Mouse (Mus musculus) CH12.LX (cell line): ENCODE data around the gene Plekhm1.

Experiments
- CHD2 ChIP-seq: IDR thresholded peaks from 2 replicates; pipeline ENCODE4 v1.6.1; 2011; ENCODE audit warnings: low read length, improper control_type of control experiment
- CTCF ChIP-seq, 2 experiments: IDR thresholded peaks in 1 of 2; conservative IDR thresholded peaks in 1 of 2; 2 replicates each; pipeline ENCODE4 v1.5.1; 2011 to 2012; ENCODE audit warnings: low read depth in 2 of 2, low read length in 2 of 2, improper control_type of control experiment in 1 of 2, inconsistent platforms in 1 of 2, mild to moderate bottlenecking in 1 of 2, moderate library complexity in 1 of 2
- EP300 ChIP-seq: IDR thresholded peaks from 2 replicates; pipeline ENCODE4 v1.6.1; 2011; ENCODE audit warnings: low read length, improper control_type of control experiment
- ETS1 ChIP-seq: conservative IDR thresholded peaks from 2 replicates; pipeline ENCODE4 v1.6.1; 2012; ENCODE audit warnings: low read depth, mild to moderate bottlenecking, inconsistent platforms, low read length, improper control_type of control experiment, moderate library complexity
- HCFC1 ChIP-seq: IDR thresholded peaks from 2 replicates; pipeline ENCODE4 v1.6.1; 2012; ENCODE audit warnings: low read depth, mild to moderate bottlenecking, inconsistent platforms, low read length, improper control_type of control experiment
- IRF4 ChIP-seq: IDR thresholded peaks from 2 replicates; pipeline ENCODE4 v1.6.1; 2014; ENCODE audit warnings: low read depth, mild to moderate bottlenecking, inconsistent platforms, low read length, improper control_type of control experiment
- MAZ ChIP-seq: IDR thresholded peaks from 2 replicates; pipeline ENCODE4 v1.6.1; 2012; ENCODE audit warnings: low read depth, mild to moderate bottlenecking, inconsistent platforms, low read length, improper control_type of control experiment, moderate library complexity
- MYC ChIP-seq: IDR thresholded peaks from 2 replicates; pipeline ENCODE4 v1.6.1; 2011; ENCODE audit warnings: low read depth, mild to moderate bottlenecking, improper control_type of control experiment, low read length
- POLR2A ChIP-seq: IDR thresholded peaks from 2 replicates; pipeline ENCODE4 v1.6.1; 2011; ENCODE audit warnings: low read depth, mild to moderate bottlenecking, improper control_type of control experiment, low read length
- POLR2AphosphoS2 ChIP-seq: IDR thresholded peaks from 2 replicates; pipeline ENCODE4 v1.6.1; 2011; ENCODE audit warnings: low read depth, low read length, improper control_type of control experiment
- RAD21 ChIP-seq: IDR thresholded peaks from 2 replicates; pipeline ENCODE4 v1.6.1; 2011; ENCODE audit warnings: low read depth, mild to moderate bottlenecking, low read length, improper control_type of control experiment, moderate library complexity
- UBTF ChIP-seq: IDR thresholded peaks from 2 replicates; pipeline ENCODE4 v1.6.1; 2012; ENCODE audit warnings: low read depth, mild to moderate bottlenecking, inconsistent platforms, low read length, improper control_type of control experiment, moderate library complexity
- USF2 ChIP-seq: conservative IDR thresholded peaks from 2 replicates; pipeline ENCODE4 v1.6.1; 2011; ENCODE audit warnings: low read depth, low read length, improper control_type of control experiment
- ZC3H11A ChIP-seq: IDR thresholded peaks from 2 replicates; pipeline ENCODE4 v1.6.1; 2012; ENCODE audit warnings: low read depth, mild to moderate bottlenecking, inconsistent platforms, low read length, improper control_type of control experiment

DNA sequence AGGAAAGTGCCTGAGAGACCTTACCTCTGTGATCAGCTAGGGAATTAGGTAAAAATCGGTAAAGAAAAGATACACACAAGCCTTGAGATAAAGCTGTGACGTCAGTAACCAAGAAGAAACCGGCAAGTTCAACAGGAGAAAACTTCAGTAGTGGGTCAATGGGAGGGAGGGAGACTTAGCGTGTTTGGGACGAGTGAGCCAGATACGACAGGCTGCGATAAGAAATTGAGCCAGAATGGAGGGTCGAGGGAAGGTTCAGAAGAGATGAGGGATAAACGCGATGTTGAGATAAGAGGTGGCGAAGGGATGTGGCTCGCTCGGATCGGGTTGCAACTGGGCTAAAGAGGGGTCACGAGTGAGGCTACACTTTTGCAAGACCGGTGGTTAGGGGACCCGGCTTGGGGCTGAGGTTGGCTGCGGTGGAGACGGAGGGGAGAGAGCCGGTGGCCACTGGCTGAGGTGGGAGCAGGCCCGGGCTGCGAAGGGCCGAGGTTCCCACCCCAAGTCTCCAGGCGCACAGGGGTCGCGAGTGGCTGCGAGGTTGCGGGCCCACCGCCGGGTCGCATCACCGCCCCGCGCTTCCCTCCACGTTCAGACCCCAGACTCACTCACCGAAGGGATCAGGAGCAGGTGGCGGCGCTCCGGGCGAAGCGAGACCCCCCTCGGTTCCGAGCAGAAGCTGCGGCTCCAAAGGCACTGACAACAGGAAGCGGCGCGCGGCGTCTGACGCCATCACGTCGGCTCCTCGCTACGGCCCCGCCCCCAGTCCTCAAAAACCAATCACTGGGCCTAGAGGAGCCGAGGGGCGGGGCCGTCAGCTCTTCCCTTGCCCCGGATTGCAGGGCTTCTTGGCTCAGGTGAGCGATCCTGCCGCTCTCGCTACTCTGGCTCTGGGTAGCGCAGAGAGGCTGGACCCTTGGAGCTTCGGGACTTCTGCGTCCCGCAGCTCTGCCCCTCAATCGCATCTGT is at the start of gene Plekhm1:
- peak in 1 of 2 experiments; percentile 9; a peak in 1 of 4 replicates for TF ChIP-seq CTCF (conservative IDR thresholded peaks at IDR 0.05 in 1 of 2, IDR thresholded peaks at IDR 0.05 in 1 of 2; ENCODE audit: low read depth in 2 of 2, low read length in 2 of 2)
- no peak for TF ChIP-seq ZC3H11A
- TF ChIP-seq ETS1: no peak
- TF ChIP-seq POLR2AphosphoS2: 0 out of 2 replicates have a peak, but pooled peaks have one; percentile 53
- peak; percentile 85 for TF ChIP-seq POLR2A
- no peak for TF ChIP-seq USF2
- TF ChIP-seq UBTF: no peak; the same call in none of the 2 replicates
- TF ChIP-seq HCFC1: peak; percentile 64
- no peak for TF ChIP-seq EP300
- no peak for TF ChIP-seq MYC
- TF ChIP-seq CHD2: peak; percentile 29; the same call in 1 of the 2 replicates
- no peak for TF ChIP-seq RAD21
- TF ChIP-seq IRF4: no peak
- no peak for TF ChIP-seq MAZ
